Mouse (Mus musculus) embryonic facial prominence, embryonic 13.5 days (tissue): ENCODE data around the gene Cd93. TPM values are rescaled to one million over a fixed set of nuclear protein-coding genes. Genes with fewer than 3 reads are reported as not detected.

Experiments used
- ATAC-seq: fragments of 200-750 bp; cut with Nextera tagmentation; 2 replicates; pipeline ENCODE4 v1.8.0; 2017; ENCODE audit warnings: low read depth; ENCODE audit not compliant: insufficient number of reproducible peaks, insufficient read depth, low FRiP score, low TSS enrichment
- H3K27ac ChIP-seq: fragments of 300-500 bp; sonication (generic); 2 replicates; pipeline ENCODE4 v1.5.1; 2015; ENCODE audit warnings: moderate library complexity, mild to moderate bottlenecking, inconsistent platforms
- H3K27me3 ChIP-seq: fragments of 300-500 bp; sonication (generic); 2 replicates; pipeline ENCODE4 v1.6.1; 2015; ENCODE audit warnings: mild to moderate bottlenecking, inconsistent platforms
- H3K36me3 ChIP-seq: fragments of 300-500 bp; sonication (generic); 2 replicates; pipeline ENCODE4 v1.6.1; 2015; ENCODE audit warnings: mild to moderate bottlenecking, inconsistent platforms
- H3K4me1 ChIP-seq: fragments of 300-500 bp; sonication (generic); 2 replicates; pipeline ENCODE4 v1.6.1; 2015; ENCODE audit warnings: inconsistent platforms
- H3K4me2 ChIP-seq: fragments of 300-500 bp; sonication (generic); 2 replicates; pipeline ENCODE4 v1.6.1; 2015; ENCODE audit warnings: moderate library complexity, mild to moderate bottlenecking, inconsistent platforms
- H3K4me3 ChIP-seq: fragments of 300-500 bp; sonication (generic); 2 replicates; pipeline ENCODE4 v1.5.1; 2015; ENCODE audit warnings: mild to moderate bottlenecking, inconsistent platforms
- H3K9ac ChIP-seq: fragments of 300-500 bp; sonication (generic); 2 replicates; pipeline ENCODE4 v1.6.1; 2015; ENCODE audit warnings: mild to moderate bottlenecking, inconsistent platforms
- H3K9me3 ChIP-seq: fragments of 300-500 bp; sonication (generic); 2 replicates; pipeline ENCODE4 v1.6.1; 2016; ENCODE audit warnings: inconsistent platforms
- WGBS: fragments of 180-500 bp; shearing (Covaris S2); methylation state at CpG from one replicate; pipeline ENCODE4 v1.1.7; 2015; ENCODE audit warnings: mixed read lengths; 5-methylcytosine and 5-hydroxymethylcytosine counted together
- polyA plus RNA-seq: library from polyadenylated mRNA; unstranded; fragments of >200 nt; fragmentation: Nextera tagmentation; extraction: Ambion mirVana; gene quantifications from 2 replicates; pipeline ENCODE4 v1.2.1, GENCODE M21; 2015

Gene Cd93
- 8.0 and 9.7 TPM in 2 replicates for polyA plus RNA-seq

GRCm38 (mm10) chr2:148443249-148443958, at the start of gene Cd93:
Gene Cd93, minus strand, starts transcription at chr2:148443563.
- H3K4me1 ChIP-seq, result no peaks in the 10 kb centered on the region
- no peaks in the 10 kb centered on the region for H3K36me3 ChIP-seq
- H3K9me3 ChIP-seq, result no peaks in the 10 kb centered on the region
- peak within 1 kb of the TSS; percentile 49; the same call in 1 of the 2 replicates for H3K9ac ChIP-seq
- no peak for ATAC-seq
- WGBS, result 50% methylated on average over 13 of the region's 13 CpGs
- no peak within 1 kb of the TSS for H3K4me2 ChIP-seq
- H3K4me3 ChIP-seq, result peak within 1 kb of the TSS; percentile 17
- 0 out of 2 replicates have a peak within 1 kb of the TSS, but pooled peaks have one; percentile 55 for H3K27ac ChIP-seq
- no peaks in the 10 kb centered on the region; the same call in 1 of the 2 replicates for H3K27me3 ChIP-seq

- no peaks in the 10 kb centered on the region for H3K4me1 ChIP-seq
- H3K36me3 ChIP-seq, result no peaks in the 10 kb centered on the region
- no peak overlapping the region for H3K4me3 ChIP-seq
- no peak overlapping the region for H3K4me2 ChIP-seq
- no peak overlapping the region for H3K27ac ChIP-seq
- ATAC-seq, result no peak
- H3K9ac ChIP-seq, result no peak overlapping the region
- no peaks in the 10 kb centered on the region for H3K27me3 ChIP-seq
- H3K9me3 ChIP-seq, result no peaks in the 10 kb centered on the region
- WGBS, result 70% methylated on average over 4 of the region's 4 CpGs
These were observed 48.7 kb upstream of the Cd93 start for GRCm38 (mm10) chr2:148492108-148492507.

- Histone ChIP-seq H3K4me1 (no peaks in the 10 kb centered on the region), H3K4me3 (no peak overlapping the region), H3K27ac (no peak overlapping the region), H3K4me2 (no peak overlapping the region), H3K9me3 (no peaks in the 10 kb centered on the region), H3K9ac (no peak overlapping the region), H3K27me3 (no peaks in the 10 kb centered on the region), H3K36me3 (no peaks in the 10 kb centered on the region)
- no peak for ATAC-seq
- WGBS, result 73% methylated on average over 6 of the region's 6 CpGs
These were observed 46.8 kb upstream of the Cd93 start for GRCm38 (mm10) chr2:148490150-148490549.

GRCm38 (mm10) chr2:148488885-148489284, 45.5 kb upstream of the Cd93 start:
- Histone ChIP-seq H3K4me2 (no peak overlapping the region), H3K27ac (no peak overlapping the region), H3K4me1 (no peaks in the 10 kb centered on the region), H3K9me3 (no peaks in the 10 kb centered on the region), H3K36me3 (no peaks in the 10 kb centered on the region), H3K27me3 (no peaks in the 10 kb centered on the region), H3K4me3 (no peak overlapping the region), H3K9ac (no peak overlapping the region)
- no peak for ATAC-seq
- WGBS, result 85% methylated on average over 2 of the region's 2 CpGs

- 87% methylated on average over 4 of the region's 4 CpGs for WGBS
- H3K4me1 ChIP-seq, result no peaks in the 10 kb centered on the region
- H3K27me3 ChIP-seq, result no peaks in the 10 kb centered on the region
These were observed 42.2 kb upstream of the Cd93 start for GRCm38 (mm10) chr2:148485576-148485975.

GRCm38 (mm10) chr2:148480376-148480775, 37.0 kb upstream of the Cd93 start:
- no peak overlapping the region for H3K27ac ChIP-seq
- H3K4me2 ChIP-seq, result no peak overlapping the region
- H3K9me3 ChIP-seq, result no peaks in the 10 kb centered on the region
- no peak overlapping the region for H3K4me3 ChIP-seq
- no peaks in the 10 kb centered on the region for H3K27me3 ChIP-seq
- no peak overlapping the region for H3K9ac ChIP-seq
- WGBS, result 87% methylated on average over 8 of the region's 8 CpGs
- H3K4me1 ChIP-seq, result no peaks in the 10 kb centered on the region
- ATAC-seq, result no peak
- no peaks in the 10 kb centered on the region for H3K36me3 ChIP-seq

More at GRCm38 (mm10) chr2:148485576-148485975, 42.2 kb upstream of the Cd93 start:
- Histone ChIP-seq H3K36me3 (no peaks in the 10 kb centered on the region), H3K9ac (no peak overlapping the region), H3K9me3 (no peaks in the 10 kb centered on the region), H3K4me3 (no peak overlapping the region), H3K27ac (no peak overlapping the region), H3K4me2 (no peak overlapping the region)
- ATAC-seq, result no peak

GRCm38 (mm10) chr2:148478141-148478701, 34.9 kb upstream of the Cd93 start:
- Histone ChIP-seq H3K36me3 (no peaks in the 10 kb centered on the region), H3K9ac (no peak overlapping the region), H3K4me3 (no peak overlapping the region), H3K27me3 (no peaks in the 10 kb centered on the region), H3K4me1 (no peaks in the 10 kb centered on the region), H3K4me2 (no peak overlapping the region), H3K9me3 (no peaks in the 10 kb centered on the region), H3K27ac (no peak overlapping the region)
- WGBS, result 36% methylated on average over 3 of the region's 3 CpGs
- ATAC-seq, result no peak

- WGBS, result 75% methylated on average over 2 of the region's 2 CpGs
- no peak overlapping the region for H3K9ac ChIP-seq
- H3K4me2 ChIP-seq, result no peak overlapping the region
- ATAC-seq, result no peak
- H3K27ac ChIP-seq, result no peak overlapping the region
- no peak overlapping the region for H3K4me3 ChIP-seq
- no peaks in the 10 kb centered on the region for H3K27me3 ChIP-seq
- H3K36me3 ChIP-seq, result no peaks in the 10 kb centered on the region
- H3K9me3 ChIP-seq, result no peaks in the 10 kb centered on the region
- H3K4me1 ChIP-seq, result no peaks in the 10 kb centered on the region
These were observed 34.0 kb upstream of the Cd93 start for GRCm38 (mm10) chr2:148477346-148477745.

- ATAC-seq, result no peak
- H3K9ac ChIP-seq, result no peak overlapping the region
- 65% methylated on average over 4 of the region's 4 CpGs for WGBS
- H3K4me1 ChIP-seq, result no peaks in the 10 kb centered on the region
- H3K9me3 ChIP-seq, result no peaks in the 10 kb centered on the region
- no peak overlapping the region for H3K4me2 ChIP-seq
- H3K36me3 ChIP-seq, result no peaks in the 10 kb centered on the region
- no peaks in the 10 kb centered on the region for H3K27me3 ChIP-seq
- H3K27ac ChIP-seq, result no peak overlapping the region
- no peak overlapping the region for H3K4me3 ChIP-seq
These were observed 33.2 kb upstream of the Cd93 start for GRCm38 (mm10) chr2:148476576-148476975.

GRCm38 (mm10) chr2:148475879-148476495, 32.6 kb upstream of the Cd93 start:
- Histone ChIP-seq H3K36me3 (no peaks in the 10 kb centered on the region), H3K27me3 (no peaks in the 10 kb centered on the region), H3K4me2 (no peak overlapping the region), H3K9me3 (no peaks in the 10 kb centered on the region), H3K4me1 (no peaks in the 10 kb centered on the region), H3K27ac (no peak overlapping the region), H3K4me3 (no peak overlapping the region), H3K9ac (no peak overlapping the region)
- no peak for ATAC-seq
- WGBS, result 84% methylated on average over 5 of the region's 5 CpGs

- Histone ChIP-seq H3K27ac (no peak overlapping the region), H3K9me3 (no peaks in the 10 kb centered on the region), H3K27me3 (no peaks in the 10 kb centered on the region), H3K4me3 (no peak overlapping the region), H3K4me2 (no peak overlapping the region), H3K4me1 (0 out of 2 replicates have a peak, but pooled peaks cover 5% of the 10 kb centered on the region), H3K9ac (no peak overlapping the region), H3K36me3 (no peaks in the 10 kb centered on the region)
- WGBS, result 45% methylated on average over 6 of the region's 7 CpGs
- ATAC-seq, result no peak
These were observed 26.2 kb upstream of the Cd93 start for GRCm38 (mm10) chr2:148469341-148470238.
